Mouse (Mus musculus) CH12F3 (cell line): ENCODE measurements around the gene Crybg1.

ENCODE experiments used
- in situ Hi-C: fragments of 300-500 bp; cut with MboI; formaldehyde crosslinking; loops from 2 replicates; pipeline ENCODE4 v1.14.3; 2020; ENCODE audit warnings: low sequenced_read_pairs

Crybg1 gene

GRCm38 (mm10) chr10:43900883-43901570 is 247.6 kb downstream of the Crybg1 start:
- in situ Hi-C loops, result no loop called here
